Mouse (Mus musculus) MEL (cell line): ENCODE data around the gene Abca6. TPM values are rescaled to one million over a fixed set of nuclear protein-coding genes. Genes with fewer than 3 reads are reported as not detected.

Source experiments
- DNase-seq: peaks from one replicate; pipeline ENCODE4 v3.0.0; 2011; ENCODE audit warnings: low read depth, low spot score
- H3K27ac ChIP-seq: 2 replicates; pipeline ENCODE4 v1.5.1; 2012; ENCODE audit warnings: low read depth, mild to moderate bottlenecking, control low read depth, low read length, moderate library complexity; ENCODE audit not compliant: control insufficient read depth
- H3K27me3 ChIP-seq, 2 experiments: fragments of 150-350 bp in 1 of 2; sonication (generic) in 1 of 2; 2 replicates each; pipeline ENCODE4 v1.6.1; 2012; ENCODE audit warnings: low read length in 2 of 2, mild to moderate bottlenecking in 2 of 2, improper control_type of control experiment in 1 of 2, moderate library complexity in 1 of 2; ENCODE audit not compliant: insufficient read depth in 2 of 2, control insufficient read depth in 1 of 2
- H3K36me3 ChIP-seq, 2 experiments: 2 replicates each; pipeline ENCODE4 v1.6.1; 2012 to 2014; ENCODE audit warnings: low read length in 2 of 2, improper control_type of control experiment in 1 of 2, inconsistent platforms in 1 of 2, mild to moderate bottlenecking in 1 of 2; ENCODE audit not compliant: insufficient read depth in 2 of 2, control insufficient read depth in 1 of 2
- H3K4me1 ChIP-seq, 2 experiments: fragments of 150-350 bp in 1 of 2; sonication (generic) in 1 of 2; 2 replicates each; pipeline ENCODE4 v1.6.1; 2012; ENCODE audit warnings: low read length in 2 of 2, improper control_type of control experiment in 1 of 2, mild to moderate bottlenecking in 1 of 2; ENCODE audit not compliant: insufficient read depth in 2 of 2, control insufficient read depth in 1 of 2
- H3K4me3 ChIP-seq, 2 experiments: fragments of 150-350 bp in 1 of 2; sonication (generic) in 1 of 2; 2 replicates each; pipeline ENCODE4 v1.5.1; 2012; ENCODE audit warnings: low read depth in 2 of 2, low read length in 2 of 2, mild to moderate bottlenecking in 2 of 2, moderate library complexity in 2 of 2, control low read depth in 1 of 2, improper control_type of control experiment in 1 of 2; ENCODE audit not compliant: control insufficient read depth in 1 of 2, insufficient read depth in 1 of 2
- H3K79me2 ChIP-seq: 2 replicates; pipeline ENCODE4 v1.6.1; 2012; ENCODE audit warnings: mild to moderate bottlenecking, low read length, moderate library complexity; ENCODE audit not compliant: control insufficient read depth, poor library complexity, insufficient read depth
- H3K9ac ChIP-seq: 2 replicates; pipeline ENCODE4 v1.6.1; 2012; ENCODE audit warnings: low read depth, mild to moderate bottlenecking, control low read depth, low read length, moderate library complexity; ENCODE audit not compliant: control insufficient read depth, poor library complexity, severe bottlenecking
- H3K9me3 ChIP-seq: fragments of 150-350 bp; sonication (generic); replicated peaks from 2 replicates; pipeline ENCODE4 v1.6.1; 2012; ENCODE audit warnings: mild to moderate bottlenecking, low read length, improper control_type of control experiment, moderate library complexity; ENCODE audit not compliant: insufficient read depth
- CHD1 ChIP-seq: IDR thresholded peaks from 2 replicates; pipeline ENCODE4 v1.6.1; 2012; ENCODE audit warnings: low read depth, mild to moderate bottlenecking, inconsistent platforms, low read length, improper control_type of control experiment
- CTCF ChIP-seq, 3 experiments: IDR thresholded peaks in 2 of 3; conservative IDR thresholded peaks in 1 of 3; 2 replicates each; pipeline ENCODE4 v1.5.1; 2011 to 2012; ENCODE audit warnings: low read length in 3 of 3, low read depth in 2 of 3, mild to moderate bottlenecking in 2 of 3, improper control_type of control experiment in 1 of 3, inconsistent platforms in 1 of 3, mixed read lengths in 1 of 3, moderate library complexity in 1 of 3; ENCODE audit not compliant: control insufficient read depth in 1 of 3, insufficient read depth in 1 of 3, poor library complexity in 1 of 3, severe bottlenecking in 1 of 3
- ETS1 ChIP-seq: IDR thresholded peaks from 2 replicates; pipeline ENCODE4 v1.6.1; 2012; ENCODE audit warnings: low read depth, mild to moderate bottlenecking, inconsistent platforms, low read length, improper control_type of control experiment, moderate library complexity
- HCFC1 ChIP-seq: IDR thresholded peaks from 2 replicates; pipeline ENCODE4 v1.6.1; 2012; ENCODE audit warnings: low read depth, mild to moderate bottlenecking, inconsistent platforms, low read length, improper control_type of control experiment, moderate library complexity
- JUND ChIP-seq: IDR thresholded peaks from 2 replicates; pipeline ENCODE4 v1.6.1; 2011; ENCODE audit warnings: low read depth, mild to moderate bottlenecking, improper control_type of control experiment, low read length
- KAT2A ChIP-seq: conservative IDR thresholded peaks from 2 replicates; pipeline ENCODE4 v1.6.1; 2012; ENCODE audit warnings: low read depth, low read length, improper control_type of control experiment, inconsistent platforms
- MAFK ChIP-seq: IDR thresholded peaks from 2 replicates; pipeline ENCODE4 v1.6.1; 2011; ENCODE audit warnings: low read depth, mild to moderate bottlenecking, low read length, improper control_type of control experiment, borderline replicate concordance
- MAZ ChIP-seq: IDR thresholded peaks from 2 replicates; pipeline ENCODE4 v1.6.1; 2012; ENCODE audit warnings: low read depth, mild to moderate bottlenecking, inconsistent platforms, low read length, improper control_type of control experiment
- MXI1 ChIP-seq: IDR thresholded peaks from 2 replicates; pipeline ENCODE4 v1.6.1; 2011; ENCODE audit warnings: mild to moderate bottlenecking, low read depth, low read length, improper control_type of control experiment
- MYB ChIP-seq: IDR thresholded peaks from 2 replicates; pipeline ENCODE4 v1.6.1; 2011; ENCODE audit warnings: mild to moderate bottlenecking, low read depth, low read length, improper control_type of control experiment
- NELFE ChIP-seq: IDR thresholded peaks from 2 replicates; pipeline ENCODE4 v1.6.1; 2011; ENCODE audit warnings: low read depth, low read length, improper control_type of control experiment
- POLR2AphosphoS2 ChIP-seq: IDR thresholded peaks from 2 replicates; pipeline ENCODE4 v1.6.1; 2011; ENCODE audit warnings: low read length, improper control_type of control experiment
- POLR2AphosphoS5 ChIP-seq: IDR thresholded peaks from 2 replicates; pipeline ENCODE4 v1.6.1; 2012; ENCODE audit warnings: low read depth, borderline replicate concordance, mild to moderate bottlenecking, inconsistent platforms, low read length, moderate library complexity, mixed read lengths
- RAD21 ChIP-seq: IDR thresholded peaks from 2 replicates; pipeline ENCODE4 v1.6.1; 2011; ENCODE audit warnings: mild to moderate bottlenecking, low read depth, low read length, improper control_type of control experiment
- RCOR1 ChIP-seq: IDR thresholded peaks from 2 replicates; pipeline ENCODE4 v1.6.1; 2012; ENCODE audit warnings: low read depth, mild to moderate bottlenecking, inconsistent platforms, low read length, improper control_type of control experiment
- SIN3A ChIP-seq: IDR thresholded peaks from 2 replicates; pipeline ENCODE4 v1.6.1; 2012; ENCODE audit warnings: low read length, improper control_type of control experiment, inconsistent platforms
- SMC3 ChIP-seq: IDR thresholded peaks from 2 replicates; pipeline ENCODE4 v1.6.1; 2011; ENCODE audit warnings: low read depth, low read length, improper control_type of control experiment
- TBP ChIP-seq: IDR thresholded peaks from 2 replicates; pipeline ENCODE4 v1.8.0; 2011; ENCODE audit warnings: low read depth, low read length, improper control_type of control experiment
- USF1 ChIP-seq: IDR thresholded peaks from 2 replicates; pipeline ENCODE4 v1.6.1; 2014; ENCODE audit warnings: low read depth, mild to moderate bottlenecking, inconsistent platforms, low read length, improper control_type of control experiment, moderate library complexity
- USF2 ChIP-seq, 2 experiments: IDR thresholded peaks; 2 replicates each; pipeline ENCODE4 v1.6.1; 2011 to 2012; ENCODE audit warnings: improper control_type of control experiment in 2 of 2, low read length in 2 of 2, borderline replicate concordance in 1 of 2, inconsistent platforms in 1 of 2, low read depth in 1 of 2, mild to moderate bottlenecking in 1 of 2; ENCODE audit not compliant: insufficient read depth in 1 of 2
- ZC3H11A ChIP-seq: IDR thresholded peaks from 2 replicates; pipeline ENCODE4 v1.6.1; 2012; ENCODE audit warnings: low read depth, mild to moderate bottlenecking, inconsistent platforms, low read length, improper control_type of control experiment
- ZKSCAN1 ChIP-seq: IDR thresholded peaks from 2 replicates; pipeline ENCODE4 v1.6.1; 2012; ENCODE audit warnings: low read depth, mild to moderate bottlenecking, inconsistent platforms, low read length, improper control_type of control experiment, moderate library complexity
- ZNF384 ChIP-seq: IDR thresholded peaks from 2 replicates; pipeline ENCODE4 v1.6.1; 2012; ENCODE audit warnings: low read depth, mild to moderate bottlenecking, inconsistent platforms, low read length, improper control_type of control experiment
- polyA plus RNA-seq, 2 experiments: library from polyadenylated mRNA; stranded (reverse) in 1 of 2; unstranded in 1 of 2; fragments of >175 nt in 1 of 2; fragments of >200 nt in 1 of 2; gene quantifications; 2 replicates each; pipeline versions ENCODE4 v1.2.1 to v1.2.4; 2012; ENCODE audit warnings: low replicate concordance in 2 of 2, low read depth in 1 of 2; ENCODE audit not compliant: insufficient read length in 2 of 2, insufficient read depth in 1 of 2, missing spikeins in 1 of 2
- total RNA-seq: library from RNA; depleted of rRNA; stranded (reverse); fragments of 300-350 nt; gene quantifications from 2 replicates; pipeline ENCODE4 v1.2.3, GENCODE M21; 2012; rRNA removed

Gene Abca6
- total RNA-seq (not detected in 2 replicates), polyA plus RNA-seq (not detected)

DNA sequence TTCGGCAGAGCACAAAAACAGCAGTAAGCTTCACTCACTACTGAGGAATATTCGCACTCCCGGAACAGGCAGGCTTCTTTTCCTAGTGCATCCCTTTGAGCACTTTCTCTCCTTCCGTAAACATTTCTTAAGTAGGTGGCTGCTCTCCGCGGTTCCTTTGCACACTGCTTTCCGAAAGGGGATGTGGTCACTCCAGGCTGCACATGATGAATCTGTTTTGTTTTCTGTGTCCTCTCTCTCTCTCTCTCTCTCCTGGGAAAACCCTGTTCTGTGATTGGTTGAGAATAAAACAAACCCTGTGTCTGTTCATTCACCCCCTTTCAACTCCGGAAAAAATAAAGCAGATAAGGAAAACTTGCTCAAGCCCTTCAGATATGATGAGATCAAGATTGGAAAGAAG is at the start of gene Abca6:
TSS of gene Abca6 (minus strand) at position 243 of the 400 bp plus-strand sequence.
- no peaks in the 10 kb centered on the region for H3K79me2 ChIP-seq
- H3K4me3 ChIP-seq = no peak within 1 kb of the TSS
- H3K9ac ChIP-seq = no peak within 1 kb of the TSS
- DNase-seq = no peak
- no peaks in the 10 kb centered on the region for H3K36me3 ChIP-seq
- H3K27ac ChIP-seq = no peak within 1 kb of the TSS
- H3K27me3 ChIP-seq = no peaks in the 10 kb centered on the region
- no peak for TF ChIP-seq CTCF (IDR thresholded peaks at IDR 0.05 in 2 of 3, conservative IDR thresholded peaks at IDR 0.05 in 1 of 3; ENCODE audit: control insufficient read depth in 1 of 3, insufficient read depth in 1 of 3, low read depth in 2 of 3, low read length in 3 of 3, poor library complexity in 1 of 3, severe bottlenecking in 1 of 3)
- no peak for TF ChIP-seq CHD1
- no peak for TF ChIP-seq RAD21
- TF ChIP-seq USF1 = no peak
- TF ChIP-seq HCFC1 = no peak
- TF ChIP-seq ZC3H11A = no peak
- no peak for TF ChIP-seq MYB
- TF ChIP-seq SMC3 = no peak
- TF ChIP-seq POLR2AphosphoS2 = no peak
- TF ChIP-seq ETS1 = no peak
- TF ChIP-seq MXI1 = no peak
- TF ChIP-seq USF2 (IDR thresholded peaks at IDR 0.05; ENCODE audit: borderline replicate concordance in 1 of 2, insufficient read depth in 1 of 2, low read depth in 1 of 2, low read length in 2 of 2) = no peak
- no peak for TF ChIP-seq MAFK
- TF ChIP-seq SIN3A = no peak
- TF ChIP-seq MAZ = no peak
- no peak for TF ChIP-seq NELFE
- no peaks in the 10 kb centered on the region for H3K9me3 ChIP-seq
- no peaks in the 10 kb centered on the region for H3K4me1 ChIP-seq

DNA sequence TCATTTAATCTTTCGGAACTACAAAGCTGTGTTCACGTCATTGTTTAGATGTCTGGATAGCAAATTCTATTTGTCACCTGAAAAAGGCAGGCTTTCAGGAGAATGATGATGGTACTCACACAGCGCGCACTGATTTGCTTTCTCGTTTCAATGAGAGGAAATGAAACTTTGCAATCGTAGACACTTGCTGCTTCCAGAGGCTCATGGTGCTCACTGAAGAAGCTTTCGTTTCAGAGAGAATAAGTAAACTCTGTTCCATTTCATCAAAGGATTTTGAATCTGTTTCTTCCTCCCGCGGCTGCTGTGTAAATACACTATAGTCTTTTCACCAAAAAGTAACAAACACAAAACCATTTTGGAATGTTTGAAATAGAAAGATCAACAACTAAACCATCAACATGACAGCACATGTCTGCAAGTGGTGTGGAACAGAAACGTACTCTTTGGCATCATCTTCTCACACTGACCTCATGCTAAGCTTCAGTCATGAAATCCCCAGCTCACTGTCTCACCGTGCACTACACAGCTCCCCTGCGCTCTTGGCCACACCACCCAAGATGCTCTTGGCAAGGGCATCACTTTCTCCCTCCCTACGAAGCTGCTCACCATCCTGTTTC is 46.4 kb upstream of the Abca6 start:
- no peak overlapping the region for H3K4me3 ChIP-seq
- DNase-seq = no peak
- no peaks in the 10 kb centered on the region; a peak in 1 of 4 replicates for H3K27me3 ChIP-seq
- no peak overlapping the region for H3K9ac ChIP-seq
- no peaks in the 10 kb centered on the region for H3K4me1 ChIP-seq
- no peaks in the 10 kb centered on the region for H3K36me3 ChIP-seq
- H3K9me3 ChIP-seq = no peaks in the 10 kb centered on the region
- H3K27ac ChIP-seq = no peak overlapping the region
- TF ChIP-seq ZKSCAN1 (no peak), NELFE (no peak), KAT2A (no peak), POLR2AphosphoS5 (no peak), TBP (no peak), MXI1 (no peak), RCOR1 (no peak), ZNF384 (no peak), MYB (no peak), JUND (no peak)
- H3K79me2 ChIP-seq = no peaks in the 10 kb centered on the region
